Mouse (Mus musculus) brain, embryonic 18.5 days (tissue): ENCODE measurements around the gene Fzr1.

Experiments used
- DNase-seq: peaks from one replicate; pipeline ENCODE4 v3.0.0-alpha.2; 2012; ENCODE audit warnings: low read depth, low spot score

The Fzr1 gene

GRCm38 (mm10) chr10:81329194-81329975, 48.9 kb downstream of the Fzr1 start:
- no peak for DNase-seq

GRCm38 (mm10) chr10:81328386-81328785, 49.9 kb downstream of the Fzr1 start, which contains the start of gene Tbxa2r:
Tbxa2r (plus strand) TSS chr10:81328731.
- DNase-seq: no peak

- no peak for DNase-seq
Measured at GRCm38 (mm10) chr10:81327959-81328358, 50.4 kb downstream of the Fzr1 start.

- DNase-seq: no peak
Measured at GRCm38 (mm10) chr10:81326858-81327257, 51.5 kb downstream of the Fzr1 start.

- DNase-seq: no peak
Measured at GRCm38 (mm10) chr10:81325781-81326180, 52.5 kb downstream of the Fzr1 start.

- no peak for DNase-seq
Measured at GRCm38 (mm10) chr10:81325176-81325575, 53.1 kb downstream of the Fzr1 start.

- DNase-seq: no peak
Measured at GRCm38 (mm10) chr10:81323791-81324530, 54.4 kb downstream of the Fzr1 start.

- DNase-seq: no peak
Measured at GRCm38 (mm10) chr10:81323141-81323775, 55.1 kb downstream of the Fzr1 start.

GRCm38 (mm10) chr10:81322444-81322843, 55.9 kb downstream of the Fzr1 start:
- DNase-seq: no peak

GRCm38 (mm10) chr10:81321436-81321835, 56.9 kb downstream of the Fzr1 start:
- no peak for DNase-seq

- DNase-seq: peak; percentile 100
Measured at GRCm38 (mm10) chr10:81320550-81321347, 57.6 kb downstream of the Fzr1 start, which contains the start of gene Cactin. Cactin (plus strand) TSS chr10:81321103.

- no peak for DNase-seq
Measured at GRCm38 (mm10) chr10:81319741-81320549, 58.4 kb downstream of the Fzr1 start.

GRCm38 (mm10) chr10:81319330-81319699, 59.0 kb downstream of the Fzr1 start:
- no peak for DNase-seq

- DNase-seq: no peak
Measured at GRCm38 (mm10) chr10:81318589-81319329, 59.6 kb downstream of the Fzr1 start.

- DNase-seq: no peak
Measured at GRCm38 (mm10) chr10:81317273-81317672, 61.0 kb downstream of the Fzr1 start.

GRCm38 (mm10) chr10:81316338-81317060, 61.8 kb downstream of the Fzr1 start:
- no peak for DNase-seq
